Mouse (Mus musculus) mouse embryonic stem cell (cell line): ENCODE measurements around the gene Foxa1.

ENCODE experiments used
- in situ Hi-C, 2 experiments: fragments of 300-500 bp; cut with MboI; formaldehyde crosslinking; loops; 1 replicate in 1 of 2; 3 replicates in 1 of 2; pipeline ENCODE4 v1.14.3; 2019 to 2020; ENCODE audit warnings: low sequenced_read_pairs in 2 of 2, low pct_unique_long_range_greater_than_20kb in 1 of 2, mixed read lengths in 1 of 2; ENCODE audit not compliant: unreplicated experiment in 1 of 2

Foxa1 gene

GRCm38 (mm10) chr12:57515702-57516377, 30.9 kb downstream of the Foxa1 start:
- in situ Hi-C loops: no loop called here

- in situ Hi-C loops: no loop called here
Measured at GRCm38 (mm10) chr12:57514552-57514951, 32.2 kb downstream of the Foxa1 start.

GRCm38 (mm10) chr12:57511560-57511959, 35.2 kb downstream of the Foxa1 start:
- in situ Hi-C loops: no loop called here

- in situ Hi-C loops: no loop called here
Measured at GRCm38 (mm10) chr12:57511127-57511526, 35.6 kb downstream of the Foxa1 start.

- in situ Hi-C loops: no loop called here
Measured at GRCm38 (mm10) chr12:57509726-57510125, 37.0 kb downstream of the Foxa1 start.

- in situ Hi-C loops: no loop called here
Measured at GRCm38 (mm10) chr12:57508938-57509337, 37.8 kb downstream of the Foxa1 start.

- in situ Hi-C loops: no loop called here
Measured at GRCm38 (mm10) chr12:57505329-57505728, 41.4 kb downstream of the Foxa1 start.

- in situ Hi-C loops: no loop called here
Measured at GRCm38 (mm10) chr12:57500246-57500645, 46.5 kb downstream of the Foxa1 start.

- in situ Hi-C loops: no loop called here
Measured at GRCm38 (mm10) chr12:57496347-57497119, 50.2 kb downstream of the Foxa1 start.
